ENCODE assay signal across 18 mouse cellular contexts in genomic region chr10:27184185-27184584, GRCm38 (mm10).
DNase-seq lines count a peak whose midpoint lies in the region; ATAC-seq and TF ChIP-seq lines count a peak whose summit lies in the region.
"Had no signal": no experiment of that assay in that cellular context is flagged by ENCODE, and none has a peak within 500 bp of the region (broad histone marks: within the 10 kb centered on the region; RNA-seq: fewer than 3 reads in every experiment).

No protein-coding gene starts in this region.

- H3K9me3 ChIP-seq in midbrain, embryonic 11.5 days (ENCODE audit: control insufficient read depth, low read length), result no peaks in the 10 kb centered on the region
- H3K9me3 ChIP-seq in midbrain, postnatal 0 days (ENCODE audit: low read length), result no peaks in the 10 kb centered on the region
- H3K9me3 ChIP-seq: embryonic facial prominence, embryonic 10.5 days; embryonic facial prominence, embryonic 12.5 days; forebrain, embryonic 13.5 days; forebrain, embryonic 15.5 days had no signal

- H3K9ac ChIP-seq in midbrain, embryonic 11.5 days (ENCODE audit: low read length), result no peak overlapping the region
- H3K9ac ChIP-seq in midbrain, postnatal 0 days (replicated peaks; ENCODE audit: low read length, poor library complexity, severe bottlenecking), result no peak overlapping the region
- H3K9ac ChIP-seq: embryonic facial prominence, embryonic 12.5 days; forebrain, embryonic 13.5 days; forebrain, embryonic 15.5 days; forebrain, postnatal 0 days had no signal

- TF ChIP-seq CTCF in midbrain, postnatal 0 days (IDR thresholded peaks at IDR 0.05), result no peak

- WGBS in midbrain, embryonic 11.5 days, result 51% methylated on average over 5 of the region's 5 CpGs
- WGBS in midbrain, postnatal 0 days, result 45% methylated on average over 5 of the region's 5 CpGs

- no peak overlapping the region for H3K4me2 ChIP-seq in midbrain, embryonic 11.5 days
- H3K4me2 ChIP-seq in midbrain, postnatal 0 days (ENCODE audit: low read depth, low read length, poor library complexity, severe bottlenecking), result no peak overlapping the region
- H3K4me2 ChIP-seq: embryonic facial prominence, embryonic 12.5 days; forebrain, embryonic 13.5 days; forebrain, embryonic 15.5 days had no signal

- H3K36me3 ChIP-seq in midbrain, embryonic 11.5 days (ENCODE audit: control insufficient read depth, insufficient read depth, low read length), result no peaks in the 10 kb centered on the region
- H3K36me3 ChIP-seq in midbrain, postnatal 0 days (ENCODE audit: insufficient read depth, low read length), result no peaks in the 10 kb centered on the region
- H3K36me3 ChIP-seq: embryonic facial prominence, embryonic 10.5 days; embryonic facial prominence, embryonic 12.5 days; forebrain, embryonic 15.5 days had no signal

- H3K27me3 ChIP-seq in midbrain, embryonic 11.5 days (ENCODE audit: control insufficient read depth, insufficient read depth, low read length), result no peaks in the 10 kb centered on the region
- no peaks in the 10 kb centered on the region for H3K27me3 ChIP-seq in midbrain, postnatal 0 days (ENCODE audit: insufficient read depth, low read length)
- H3K27me3 ChIP-seq: embryonic facial prominence, embryonic 12.5 days; forebrain, embryonic 13.5 days; forebrain, embryonic 15.5 days had no signal

- H3K4me3 ChIP-seq in midbrain, embryonic 11.5 days (ENCODE audit: low read depth, low read length), result no peak overlapping the region
- no peak overlapping the region for H3K4me3 ChIP-seq in midbrain, postnatal 0 days (ENCODE audit: low read depth, low read length)
- H3K4me3 ChIP-seq: embryonic facial prominence, embryonic 10.5 days; embryonic facial prominence, embryonic 12.5 days; forebrain, embryonic 13.5 days; forebrain, embryonic 15.5 days had no signal

- H3K27ac ChIP-seq in midbrain, embryonic 11.5 days (ENCODE audit: low read depth, low read length), result no peak overlapping the region
- H3K27ac ChIP-seq in midbrain, postnatal 0 days (ENCODE audit: low read depth, low read length), result no peak overlapping the region
- H3K27ac ChIP-seq: embryonic facial prominence, embryonic 10.5 days; embryonic facial prominence, embryonic 12.5 days; forebrain, embryonic 13.5 days; forebrain, embryonic 15.5 days had no signal

- peak; percentile 71 for DNase-seq in midbrain, embryonic 11.5 days (ENCODE audit: low spot score, missing footprints)
- no peak for DNase-seq in midbrain, postnatal 0 days (ENCODE audit: low spot score)
- peak; percentile 24 for DNase-seq in retina, embryonic 14.5 days (ENCODE audit: low spot score)
- DNase-seq in retina, postnatal 1 day, result no peak
- DNase-seq in urinary bladder, adult 18-20 months (ENCODE audit: low spot score in 2 of 2), result no peak
- DNase-seq: adrenal gland, adult 2 months; adrenal gland, postnatal 10 days; adrenal gland, postnatal 25 days; cerebellum, adult 11-12 months; cerebellum, adult 2 months; cerebellum, adult 9-10 months; cerebellum, postnatal 10 days; cerebellum, postnatal 25 days; forebrain, postnatal 0 days had no signal

- no peak for ATAC-seq in midbrain, embryonic 11.5 days (ENCODE audit: low FRiP score)
- ATAC-seq in midbrain, postnatal 0 days (ENCODE audit: low FRiP score), result no peak
- ATAC-seq: forebrain, embryonic 13.5 days; forebrain, embryonic 15.5 days; forebrain, postnatal 0 days had no signal

- H3K4me1 ChIP-seq in midbrain, embryonic 11.5 days (ENCODE audit: control insufficient read depth, insufficient read depth, low read length), result no peaks in the 10 kb centered on the region
- H3K4me1 ChIP-seq in midbrain, postnatal 0 days (ENCODE audit: insufficient read depth, low read length), result no peaks in the 10 kb centered on the region
- H3K4me1 ChIP-seq: embryonic facial prominence, embryonic 10.5 days; embryonic facial prominence, embryonic 12.5 days; forebrain, embryonic 15.5 days had no signal

Comparison
In these comparisons a context has a peak if more than half of its experiments do, and no peak if none do; other contexts are left out.
1. DNase-seq: peak in midbrain, embryonic 11.5 days (single experiment) and retina, embryonic 14.5 days (single experiment); none in midbrain, postnatal 0 days (single experiment), retina, postnatal 1 day (single experiment) and urinary bladder, adult 18-20 months (0 of 2).